Mouse (Mus musculus): ENCODE results near the gene Dtnbp1.

- TF ChIP-seq CTCF (IDR thresholded peaks at IDR 0.05; ENCODE audit: borderline replicate concordance, insufficient read depth, low read length) = no peak
- TF ChIP-seq POLR2A (IDR thresholded peaks at IDR 0.05; ENCODE audit: low read depth, low read length) = no peak
These were observed 5.8 kb upstream of the Dtnbp1 start for GRCm38 (mm10) chr13:45007726-45008125.
